14 mouse cellular contexts compared by ENCODE assay signal in the genomic region with DNA sequence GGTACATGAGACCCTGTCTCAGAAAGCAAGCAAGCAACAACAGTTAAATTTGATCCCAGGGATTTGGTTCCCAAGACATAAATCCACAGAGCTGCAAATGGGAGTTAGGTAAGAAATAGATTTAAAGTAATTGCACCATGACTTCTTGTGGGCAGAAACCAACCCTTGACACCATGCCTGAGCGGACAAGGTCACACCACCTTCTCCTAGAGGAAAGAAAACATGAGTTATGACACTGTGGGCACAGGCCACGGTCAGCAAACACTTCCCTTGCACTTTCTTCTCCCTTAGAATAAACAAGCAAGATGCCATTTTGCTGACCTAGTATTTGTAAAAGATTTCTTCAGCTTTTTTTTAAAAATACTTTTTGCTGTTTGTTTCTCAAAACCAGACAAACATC.
A peak's percentile ranks its signal among the peaks of the same experiment; 100 is the strongest.
DNase-seq lines count a peak whose midpoint lies in the region; ATAC-seq and TF ChIP-seq lines count a peak whose summit lies in the region.
"Had no signal": no experiment of that assay in that cellular context is flagged by ENCODE, and none has a peak within 500 bp of the region (broad histone marks: within the 10 kb centered on the region; RNA-seq: fewer than 3 reads in every experiment).

No protein-coding gene starts in this region.

- peak overlapping the region; percentile 28; the same call in 1 of the 2 replicates for H3K27ac ChIP-seq in gastrocnemius, adult 2 months
- H3K27ac ChIP-seq in kidney, embryonic 14.5 days (ENCODE audit: low read depth, low read length) = no peak overlapping the region
- H3K27ac ChIP-seq: embryonic facial prominence, embryonic 13.5 days; hindbrain, embryonic 13.5 days; intestine, embryonic 15.5 days; limb, embryonic 15.5 days; lung, embryonic 15.5 days; neural tube, embryonic 12.5 days had no signal

- H3K9me3 ChIP-seq in kidney, embryonic 14.5 days (ENCODE audit: control insufficient read depth, low read length) = no peaks in the 10 kb centered on the region
- H3K9me3 ChIP-seq: embryonic facial prominence, embryonic 13.5 days; hindbrain, embryonic 13.5 days; intestine, embryonic 15.5 days; limb, embryonic 15.5 days; lung, embryonic 15.5 days; neural tube, embryonic 12.5 days had no signal

- no peaks in the 10 kb centered on the region for H3K36me3 ChIP-seq in kidney, embryonic 14.5 days (ENCODE audit: control insufficient read depth, insufficient read depth, low read length)
- H3K36me3 ChIP-seq: embryonic facial prominence, embryonic 13.5 days; hindbrain, embryonic 13.5 days; intestine, embryonic 15.5 days; limb, embryonic 15.5 days; lung, embryonic 15.5 days; neural tube, embryonic 12.5 days had no signal

- no peak for TF ChIP-seq CTCF in gastrocnemius, adult 2 months (IDR thresholded peaks at IDR 0.05)

- H3K4me2 ChIP-seq in kidney, embryonic 14.5 days (replicated peaks; ENCODE audit: low read depth, low read length) = no peak overlapping the region
- H3K4me2 ChIP-seq: embryonic facial prominence, embryonic 13.5 days; hindbrain, embryonic 13.5 days; intestine, embryonic 15.5 days; limb, embryonic 15.5 days; lung, embryonic 15.5 days; neural tube, embryonic 12.5 days had no signal

- no peaks in the 10 kb centered on the region for H3K27me3 ChIP-seq in kidney, embryonic 14.5 days (ENCODE audit: control insufficient read depth, insufficient read depth, low read length)
- H3K27me3 ChIP-seq: embryonic facial prominence, embryonic 13.5 days; hindbrain, embryonic 13.5 days; intestine, embryonic 15.5 days; limb, embryonic 15.5 days; lung, embryonic 15.5 days; neural tube, embryonic 12.5 days had no signal

- 14% methylated on average over 2 of the region's 2 CpGs for WGBS in kidney, embryonic 14.5 days

- no peak overlapping the region for H3K9ac ChIP-seq in kidney, embryonic 14.5 days (ENCODE audit: low read depth, low read length)
- H3K9ac ChIP-seq: embryonic facial prominence, embryonic 13.5 days; hindbrain, embryonic 13.5 days; intestine, embryonic 15.5 days; limb, embryonic 15.5 days; lung, embryonic 15.5 days; neural tube, embryonic 12.5 days had no signal

- no peak for DNase-seq in gastrocnemius, adult 2 months
- DNase-seq in gastrocnemius, postnatal 25 days = no peak
- DNase-seq in adrenal gland, postnatal 10 days = peak; percentile 38
- peak; percentile 10 for DNase-seq in lung, postnatal 14 days
- DNase-seq in cerebellum, adult 9-11 months = no peak
- DNase-seq: right cerebral cortex, postnatal 4 days had no signal

- 0 out of 2 replicates have a peak, but pooled peaks cover 3% of the 10 kb centered on the region for H3K4me1 ChIP-seq in kidney, embryonic 14.5 days (ENCODE audit: control insufficient read depth, insufficient read depth, low read length)
- H3K4me1 ChIP-seq: intestine, embryonic 15.5 days; lung, embryonic 15.5 days had no signal

- intact Hi-C loops in gastrocnemius, adult 2 months (cut with DNase I) = no loop called here

- H3K4me3 ChIP-seq in gastrocnemius, adult 2 months = no peak overlapping the region
- H3K4me3 ChIP-seq in kidney, embryonic 14.5 days (ENCODE audit: low read length) = no peak overlapping the region
- H3K4me3 ChIP-seq: embryonic facial prominence, embryonic 13.5 days; hindbrain, embryonic 13.5 days; intestine, embryonic 15.5 days; limb, embryonic 15.5 days; lung, embryonic 15.5 days; neural tube, embryonic 12.5 days had no signal

- ATAC-seq in kidney, embryonic 14.5 days (ENCODE audit: low FRiP score, low TSS enrichment) = peak; percentile 78
- ATAC-seq in erythroblast, adult 5-6 weeks (replicated peaks; ENCODE audit: low FRiP score, poor library complexity, severe bottlenecking) = no peak
- ATAC-seq: intestine, embryonic 15.5 days had no signal

Comparison
In these comparisons a context has a peak if more than half of its experiments do, and no peak if none do; other contexts are left out.
1. DNase-seq: peak in adrenal gland, postnatal 10 days (single experiment) and lung, postnatal 14 days (single experiment); none in gastrocnemius, adult 2 months (single experiment), gastrocnemius, postnatal 25 days (single experiment) and cerebellum, adult 9-11 months (single experiment).